Mouse (Mus musculus) brain, embryonic 14.5 days (tissue): Measurements from ENCODE around the gene Olfr873.
"Not testable (repeated sequence)": the region's sequence is repeated elsewhere in the genome, so short reads cannot be mapped to it uniquely, and the experiment has no call there.

Source experiments
- CTCF ChIP-seq: fragments of 200-500 bp; IDR thresholded peaks from 2 replicates; pipeline ENCODE4 v1.5.1; 2012; ENCODE audit warnings: inconsistent platforms, mild to moderate bottlenecking, moderate library complexity, borderline replicate concordance; ENCODE audit not compliant: insufficient read depth, insufficient read length; ENCODE audit errors: extremely low read depth
- POLR2A ChIP-seq: fragments of 200-500 bp; IDR thresholded peaks from 2 replicates; pipeline ENCODE4 v1.6.1; 2012; ENCODE audit warnings: mild to moderate bottlenecking, inconsistent platforms, borderline replicate concordance; ENCODE audit not compliant: poor library complexity, insufficient read depth, insufficient read length, severe bottlenecking; ENCODE audit errors: extremely low read depth

GRCm38 (mm10) chr9:20295562-20295961 is 2.8 kb upstream of the Olfr873 start:
- not testable (repeated sequence) for TF ChIP-seq CTCF, POLR2A
